Mouse (Mus musculus) megakaryocyte, embryonic 14.5 days (primary cell): ENCODE data around the gene Cmtr1.

Experiments used
- FLI1 ChIP-seq: IDR thresholded peaks from 2 replicates; pipeline ENCODE4 v1.6.1; 2012; ENCODE audit warnings: low read length, inconsistent platforms, mixed read lengths
- GATA1 ChIP-seq: IDR thresholded peaks from 3 replicates; pipeline ENCODE4 v1.6.1; 2012; ENCODE audit warnings: mixed read lengths, low read length, inconsistent platforms, borderline replicate concordance

GRCm38 (mm10) chr17:29710562-29711044 is 50.2 kb downstream of the Cmtr1 start:
- TF ChIP-seq GATA1 (no peak), FLI1 (no peak)
